Mouse (Mus musculus) megakaryocyte, adult 5-6 weeks (primary cell): ENCODE data around the gene Fbxl19. TPM values are rescaled to one million over a fixed set of nuclear protein-coding genes. Genes with fewer than 3 reads are reported as not detected.
"Not testable (repeated sequence)": the region's sequence is repeated elsewhere in the genome, so short reads cannot be mapped to it uniquely, and the experiment has no call there.

ENCODE experiments used
- ATAC-seq: 2 replicates; pipeline ENCODE4 v1.8.0; 2016; ENCODE audit warnings: mild to moderate bottlenecking, inconsistent platforms; ENCODE audit not compliant: poor library complexity, severe bottlenecking
- total RNA-seq, 2 experiments: library from RNA; stranded (forward) in 1 of 2; stranded (reverse) in 1 of 2; fragments of 153-499, 151-499 nt in 1 of 2; fragments of 221-1000, 200-1000 nt in 1 of 2; gene quantifications; 2 replicates each; pipeline versions ENCODE4 v1.2.3 to v1.2.4; 2015 to 2017

The Fbxl19 gene
- total RNA-seq, 2 experiments from 2014 or later, result 2.1 to 5.8 TPM

DNA sequence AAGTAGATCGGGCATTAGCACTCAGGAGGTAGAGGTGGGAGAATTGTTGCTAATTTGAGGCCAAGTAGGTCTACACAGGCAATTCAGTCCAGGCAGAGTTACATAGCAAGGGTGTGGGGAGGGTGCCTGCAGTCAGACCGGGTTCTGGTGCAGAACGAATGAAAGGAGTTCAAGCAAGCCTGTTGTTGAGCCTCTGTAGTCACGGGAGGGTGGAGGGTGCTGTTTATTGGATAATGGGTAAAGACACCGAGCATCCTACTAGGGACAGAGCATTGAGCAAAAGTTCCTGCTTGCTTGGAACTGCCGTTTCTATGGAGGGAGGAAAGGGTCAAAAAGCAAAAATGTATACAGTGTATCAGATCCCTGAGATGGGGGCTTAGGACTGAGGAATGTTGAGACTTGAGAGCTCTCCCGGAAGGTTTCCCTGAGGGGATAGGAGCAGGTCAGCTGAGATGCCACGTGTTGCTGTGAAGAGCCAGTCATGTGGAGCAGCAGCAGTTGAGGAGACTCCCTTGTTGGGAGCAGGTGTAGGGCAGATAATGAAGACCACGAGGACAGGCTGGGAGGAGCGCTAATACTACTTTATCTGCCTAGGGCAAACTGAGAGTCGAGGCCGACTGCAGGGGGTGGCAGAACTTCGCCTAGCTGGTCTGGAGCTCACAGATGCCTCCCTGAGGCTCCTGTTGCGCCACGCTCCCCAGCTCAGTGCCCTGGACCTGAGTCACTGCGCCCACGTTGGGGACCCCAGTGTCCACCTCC, 22.7 kb downstream of the Fbxl19 start:
- ATAC-seq, result no peak

DNA sequence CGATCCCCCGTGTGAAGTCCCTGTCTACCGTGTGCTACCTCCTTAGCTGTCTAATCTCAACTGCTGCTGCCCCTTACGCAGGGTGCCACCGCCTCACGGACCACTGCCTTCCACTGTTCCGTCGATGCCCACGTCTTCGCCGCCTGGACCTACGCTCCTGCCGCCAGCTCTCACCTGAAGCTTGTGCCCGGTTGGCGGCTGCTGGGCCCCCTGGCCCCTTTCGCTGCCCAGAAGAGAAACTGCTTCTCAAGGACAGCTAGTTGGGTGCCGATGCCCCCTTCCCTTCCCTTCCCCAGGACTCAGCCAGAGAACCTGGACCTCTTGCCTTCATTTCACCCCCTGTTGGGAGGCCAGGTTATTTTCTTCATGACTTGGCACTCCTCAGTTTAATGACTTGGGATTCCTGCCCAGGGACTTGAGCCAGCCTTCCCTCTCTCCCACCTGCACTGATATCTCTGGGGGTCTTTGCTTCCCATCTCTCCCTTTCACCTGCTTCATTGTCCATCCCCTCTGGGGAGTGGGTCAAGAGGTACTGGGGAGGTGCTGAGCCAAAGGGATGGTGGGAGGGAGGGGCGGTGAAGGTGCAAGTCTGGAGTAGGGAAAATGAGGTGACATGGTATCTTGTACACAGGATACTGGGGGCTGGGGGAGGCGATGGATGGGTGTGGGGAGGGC, 23.5 kb downstream of the Fbxl19 start:
- ATAC-seq, result no peak

DNA sequence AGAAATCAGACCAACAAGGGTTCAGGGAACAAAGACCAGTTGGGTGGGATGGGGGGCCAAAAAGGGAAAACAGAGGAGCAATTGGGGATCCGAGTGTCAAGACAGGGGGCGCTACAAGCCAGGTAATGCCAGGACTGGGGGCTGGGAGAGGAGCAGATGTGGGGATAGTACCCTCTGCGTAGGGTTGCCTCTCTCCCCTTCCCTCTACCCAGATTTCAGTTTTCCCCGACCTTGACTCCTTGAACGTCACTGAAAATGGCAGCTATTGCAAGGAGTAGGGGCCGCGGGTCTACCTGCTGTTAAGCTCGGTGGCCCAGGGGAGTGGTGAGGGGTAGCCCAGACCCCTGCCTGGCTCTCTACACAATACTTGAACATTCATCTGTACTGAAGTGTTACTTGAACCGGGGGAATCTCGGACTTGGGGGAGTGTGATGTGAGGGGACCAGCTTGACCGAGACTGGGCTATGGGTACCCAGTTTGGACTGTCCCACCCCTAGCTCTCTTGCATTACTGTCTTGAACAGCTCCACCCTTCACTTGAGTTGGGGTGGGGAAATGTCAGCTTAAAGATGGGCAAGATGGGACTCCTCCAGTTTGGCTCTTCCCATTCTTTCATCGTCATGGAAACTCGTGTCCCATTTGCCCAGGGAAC, 24.1 kb downstream of the Fbxl19 start:
- ATAC-seq, result no peak

DNA sequence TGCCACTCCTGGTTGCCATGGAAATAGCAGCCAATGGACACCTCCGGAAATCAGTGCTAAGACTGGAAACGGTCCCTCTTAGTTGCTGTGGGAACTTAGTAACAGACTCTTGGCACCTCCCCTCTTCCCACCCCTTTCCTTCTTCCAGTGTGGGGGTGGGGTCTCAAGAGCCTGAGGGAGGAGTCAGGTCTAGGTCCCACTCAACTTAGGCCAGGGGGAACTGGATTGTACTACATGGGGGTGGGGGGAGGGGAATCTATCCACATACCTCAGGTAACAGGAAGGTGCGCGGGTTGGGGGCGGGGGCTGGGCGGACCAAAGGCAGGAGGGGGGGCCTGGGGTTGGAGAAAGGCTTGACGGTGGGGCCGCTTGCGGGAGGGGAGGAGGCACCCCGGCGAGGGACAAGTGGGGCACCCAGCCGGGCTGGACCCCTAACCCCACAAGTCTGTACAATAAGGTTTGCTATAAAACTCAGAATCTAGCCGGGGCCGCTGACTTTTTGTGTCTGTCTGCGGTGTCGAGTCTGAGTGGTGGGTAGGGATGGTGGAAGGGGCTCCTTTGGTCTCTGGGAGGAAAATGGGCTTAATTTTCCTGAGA, 24.8 kb downstream of the Fbxl19 start:
- ATAC-seq, result peak; percentile 74

DNA sequence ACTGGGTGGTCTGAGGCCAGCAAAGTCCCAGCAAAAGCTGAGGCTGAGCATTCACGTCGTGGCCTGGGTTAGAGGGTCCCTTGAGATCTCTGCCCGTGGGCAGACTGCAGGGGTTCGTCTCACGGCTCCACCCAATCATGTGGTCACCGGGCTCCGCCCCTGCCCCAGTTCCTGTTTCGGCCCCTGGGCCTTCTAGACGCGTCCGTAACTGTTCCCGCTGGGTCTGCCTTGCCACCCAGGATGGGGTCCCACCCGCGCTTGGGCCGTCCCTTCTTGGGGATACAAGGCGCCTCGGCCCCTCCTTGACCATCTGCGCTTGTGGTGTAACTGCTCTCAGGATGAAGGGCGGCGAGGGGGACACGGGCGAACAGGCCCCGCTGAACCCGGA, 25.3 kb downstream of the Fbxl19 start, which contains the start of gene Orai3:
Orai3 (plus strand) TSS at position 165 of the 388 bp plus-strand sequence.
- peak; percentile 83 for ATAC-seq

DNA sequence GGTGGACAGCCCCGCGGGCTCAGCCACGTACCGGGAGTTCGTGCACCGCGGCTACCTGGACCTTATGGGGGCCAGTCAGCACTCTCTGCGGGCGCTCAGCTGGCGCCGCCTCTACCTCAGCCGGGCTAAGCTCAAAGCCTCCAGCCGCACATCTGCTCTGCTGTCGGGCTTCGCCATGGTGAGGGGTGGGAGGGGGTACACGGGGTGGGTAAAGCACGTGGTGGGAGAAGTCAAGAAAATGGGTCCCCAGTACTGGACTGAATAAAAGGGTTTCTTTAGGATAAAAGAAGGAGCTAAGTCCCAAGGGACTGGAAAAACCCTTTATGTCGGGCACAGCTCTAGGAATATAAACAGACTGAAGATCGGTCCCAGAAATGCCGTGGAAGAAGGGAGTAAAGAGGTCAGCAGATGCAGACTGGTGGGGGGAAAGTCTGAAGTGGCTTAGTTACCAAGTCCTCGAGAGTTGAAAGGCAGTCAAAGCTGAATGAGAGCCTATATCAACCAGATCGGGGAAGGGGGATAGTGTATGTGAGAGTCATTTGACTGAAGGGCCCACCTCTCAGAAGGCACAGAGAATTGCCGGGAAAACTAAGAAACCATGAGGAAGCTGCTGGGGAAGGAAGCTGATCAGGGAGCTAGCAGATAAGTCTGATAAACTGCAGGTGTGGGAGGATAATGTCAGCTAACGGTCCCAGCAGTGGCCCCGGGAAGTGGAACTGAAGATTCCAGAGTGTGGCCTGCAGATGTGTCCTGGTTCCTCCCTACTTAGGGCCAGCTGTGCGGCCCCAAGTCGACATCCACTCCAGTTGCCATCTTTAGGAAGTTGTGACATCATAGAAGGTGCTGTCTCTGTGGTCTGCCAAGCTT, 25.9 kb downstream of the Fbxl19 start:
- peak; percentile 34 for ATAC-seq

DNA sequence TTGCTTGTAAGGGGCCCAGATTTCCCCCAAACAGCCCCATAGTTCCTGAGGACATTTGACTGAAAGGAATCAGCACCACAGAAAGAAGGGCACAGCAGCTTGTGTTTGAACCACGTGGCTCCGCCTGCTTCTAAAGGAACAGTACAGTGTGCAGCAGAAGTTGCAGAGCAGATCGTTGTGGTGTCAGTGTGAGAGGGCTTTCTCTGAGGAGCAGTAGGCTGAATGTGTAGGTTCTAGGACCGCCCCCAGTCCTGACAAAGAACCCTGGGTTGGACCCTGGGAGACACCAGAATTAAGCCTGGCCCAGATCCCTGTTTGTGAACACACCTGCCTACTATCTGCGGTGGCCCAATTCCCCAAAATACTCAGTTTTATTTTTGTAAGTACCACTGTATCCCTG, 26.9 kb downstream of the Fbxl19 start:
- ATAC-seq, result no peak

DNA sequence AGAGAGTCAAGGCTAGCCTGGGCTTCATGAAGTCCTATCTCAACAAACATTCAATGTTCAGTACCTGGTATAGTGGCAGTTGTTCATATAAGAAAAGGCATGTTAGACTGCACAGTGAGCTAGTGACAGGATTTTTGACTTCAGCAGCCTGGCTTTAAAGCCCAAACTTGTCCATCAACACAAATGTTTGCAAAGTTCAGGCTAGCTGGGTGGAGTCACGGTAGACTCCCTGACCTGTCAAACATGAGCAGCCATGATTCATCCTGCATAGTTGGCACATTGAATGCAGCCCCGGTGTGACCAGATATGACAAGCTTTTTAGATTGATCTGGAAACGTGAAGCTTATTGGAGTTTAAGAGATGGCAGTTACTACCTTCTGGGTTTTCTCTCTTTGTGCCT, 27.7 kb downstream of the Fbxl19 start:
- ATAC-seq, result no peak

DNA sequence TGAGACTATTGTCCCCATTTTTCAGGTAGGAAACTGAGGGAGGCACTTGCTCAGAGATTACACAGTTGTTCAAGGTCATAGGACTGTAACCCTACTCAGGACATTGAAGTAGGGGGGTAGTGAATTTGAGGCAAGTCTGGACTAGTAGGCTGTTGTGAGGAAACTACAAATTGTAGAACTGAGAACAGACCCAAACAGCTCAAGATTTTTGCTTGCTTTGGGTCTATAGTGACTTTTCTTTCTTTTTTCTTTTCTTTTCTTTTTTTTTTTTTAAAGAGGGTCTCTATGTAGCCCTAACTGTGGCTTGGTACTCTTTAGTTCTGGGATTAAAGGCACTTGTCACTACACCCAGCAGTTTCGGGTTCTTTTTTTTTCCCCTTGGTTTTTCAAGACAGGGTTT, 28.2 kb downstream of the Fbxl19 start:
- no peak for ATAC-seq

DNA sequence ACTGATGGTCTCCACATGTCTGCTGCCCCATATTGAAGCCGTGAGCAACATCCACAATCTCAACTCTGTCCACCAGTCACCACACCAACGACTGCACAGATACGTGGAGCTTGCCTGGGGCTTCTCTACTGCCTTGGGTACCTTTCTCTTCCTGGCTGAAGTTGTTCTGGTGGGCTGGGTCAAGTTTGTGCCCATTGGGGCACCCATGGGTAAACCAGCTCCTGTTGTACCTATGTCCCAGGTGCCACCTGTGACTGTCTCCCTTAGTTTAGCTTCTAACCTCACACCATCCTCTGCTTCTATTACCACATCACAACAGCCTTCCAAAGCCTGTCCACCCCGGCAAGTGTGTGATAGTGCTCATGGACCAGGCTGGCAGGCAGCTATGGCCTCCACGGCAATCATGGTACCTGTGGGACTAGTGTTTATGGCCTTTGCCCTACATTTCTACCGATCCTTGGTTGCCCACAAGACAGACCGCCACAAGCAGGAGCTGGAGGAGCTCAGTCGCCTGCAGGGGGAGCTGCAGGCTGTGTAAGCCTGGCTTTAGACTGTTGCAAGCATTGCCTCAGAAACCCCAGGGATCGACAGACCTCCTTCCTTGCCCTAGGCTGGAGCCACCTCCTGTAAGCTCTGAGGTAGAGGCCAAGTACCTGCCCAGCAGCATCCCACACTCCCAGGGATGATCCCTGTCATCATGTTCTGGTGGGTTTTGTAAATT, 29.5 kb downstream of the Fbxl19 start:
- ATAC-seq, result peak; percentile 28

DNA sequence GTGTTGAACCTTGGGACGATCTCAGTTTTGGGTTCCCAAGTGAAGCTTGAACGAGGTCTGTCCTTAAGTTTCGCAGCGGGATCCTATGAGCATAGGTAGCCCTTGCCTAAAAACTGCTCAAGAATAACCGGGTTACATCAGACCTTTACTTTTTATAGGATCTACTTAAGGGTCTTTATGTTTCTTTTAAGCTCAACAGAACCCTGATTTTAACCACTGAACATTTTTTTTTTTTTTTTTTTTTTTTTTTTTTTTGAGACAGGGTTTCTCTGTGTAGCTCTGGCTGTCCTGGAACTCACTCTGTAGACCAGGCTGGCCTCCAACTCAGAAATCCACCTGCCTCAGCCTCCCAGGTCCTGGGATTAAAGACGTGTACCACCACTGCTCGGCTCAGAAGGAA, 31.5 kb downstream of the Fbxl19 start:
- ATAC-seq, result not testable (repeated sequence)

DNA sequence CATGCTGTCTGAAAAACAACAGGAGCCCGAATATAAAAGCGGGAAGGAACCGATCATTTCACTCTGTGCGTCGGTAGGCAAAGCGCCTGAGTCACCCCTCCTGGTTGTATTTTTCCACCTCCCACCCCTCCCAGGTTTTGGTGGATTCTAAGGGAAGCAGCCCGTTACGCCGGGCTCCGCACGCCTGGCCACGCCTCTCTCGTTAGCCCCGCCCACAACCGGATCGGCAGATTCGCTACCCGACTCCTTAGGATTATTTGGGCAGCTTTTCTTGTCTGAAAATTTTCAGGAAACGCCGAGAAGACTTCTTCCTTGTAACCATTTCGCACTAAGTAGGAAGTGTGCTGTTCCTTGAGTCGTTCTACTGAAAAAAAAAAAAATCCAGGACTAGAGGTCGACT, 32.1 kb downstream of the Fbxl19 start, which contains the start of gene Setd1a:
Setd1a (plus strand) TSS at position 245 of the 400 bp plus-strand sequence.
- ATAC-seq, result peak; percentile 62

DNA sequence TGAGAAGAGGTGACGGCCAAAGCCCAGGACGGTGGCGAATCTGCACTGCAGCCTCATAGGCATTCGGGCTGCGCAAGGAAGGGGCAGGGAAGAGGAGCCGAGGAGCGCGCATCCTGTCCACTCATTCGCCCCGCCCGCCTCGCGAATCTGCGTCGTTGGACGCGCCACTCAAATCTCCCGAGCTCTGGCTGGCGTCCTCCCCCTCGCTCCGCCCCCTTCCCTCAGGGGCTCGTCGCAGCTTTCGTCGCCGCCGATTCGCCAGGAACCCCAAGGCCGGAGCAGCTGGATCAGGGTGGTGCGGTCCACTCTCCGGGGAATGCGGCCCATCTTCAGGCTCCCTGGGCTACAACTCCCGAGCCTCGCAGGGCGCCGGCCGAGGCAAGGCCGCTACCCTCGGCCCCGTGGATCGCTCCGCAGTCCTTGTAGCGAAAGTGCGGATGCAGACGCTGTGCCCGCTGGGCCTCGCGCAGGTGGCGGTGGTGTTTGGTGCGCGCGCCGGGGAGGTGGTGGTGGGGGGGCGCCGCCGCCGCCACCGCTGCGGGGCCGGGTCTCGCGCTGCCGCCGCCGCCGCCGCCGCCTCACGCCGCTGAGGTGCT, 32.6 kb downstream of the Fbxl19 start:
- ATAC-seq, result peak; percentile 94

DNA sequence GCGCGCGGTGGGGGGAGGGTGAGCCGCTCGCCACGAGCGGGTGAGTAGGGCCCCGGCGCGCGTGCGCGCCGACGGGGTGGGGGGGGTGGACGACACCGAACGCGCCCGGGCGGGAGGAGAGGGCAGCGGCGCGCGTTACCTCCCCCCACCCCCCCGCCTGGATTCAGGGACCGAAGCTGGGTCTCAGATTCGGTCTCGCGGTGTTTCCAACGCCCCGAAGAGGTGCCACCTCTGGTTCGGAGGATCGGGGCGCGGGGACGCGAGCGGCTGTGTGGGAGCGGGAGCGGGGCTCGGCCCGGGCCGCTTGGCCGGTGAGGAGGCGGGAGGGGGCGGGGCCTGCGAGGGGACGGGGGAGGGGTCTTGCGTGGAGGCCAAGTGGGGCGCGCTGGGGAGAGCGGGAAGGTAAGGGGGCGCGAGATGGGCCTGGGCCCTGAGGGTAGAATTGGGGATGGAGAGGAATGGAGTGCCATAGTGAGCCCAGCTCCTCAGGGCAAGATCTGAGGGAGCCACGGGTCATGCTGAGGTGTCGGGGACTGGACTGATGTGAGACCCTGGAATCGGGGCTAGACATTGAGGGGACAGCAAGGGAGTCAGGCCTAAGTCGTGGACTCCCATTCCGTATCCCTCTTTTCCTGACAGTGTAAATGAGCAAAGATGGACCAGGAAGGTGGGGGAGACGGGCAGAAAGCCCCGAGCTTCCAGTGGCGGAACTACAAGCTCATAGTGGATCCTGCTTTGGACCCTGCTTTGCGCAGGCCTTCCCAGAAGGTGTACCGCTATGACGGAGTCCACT, 33.3 kb downstream of the Fbxl19 start:
- ATAC-seq, result no peak

DNA sequence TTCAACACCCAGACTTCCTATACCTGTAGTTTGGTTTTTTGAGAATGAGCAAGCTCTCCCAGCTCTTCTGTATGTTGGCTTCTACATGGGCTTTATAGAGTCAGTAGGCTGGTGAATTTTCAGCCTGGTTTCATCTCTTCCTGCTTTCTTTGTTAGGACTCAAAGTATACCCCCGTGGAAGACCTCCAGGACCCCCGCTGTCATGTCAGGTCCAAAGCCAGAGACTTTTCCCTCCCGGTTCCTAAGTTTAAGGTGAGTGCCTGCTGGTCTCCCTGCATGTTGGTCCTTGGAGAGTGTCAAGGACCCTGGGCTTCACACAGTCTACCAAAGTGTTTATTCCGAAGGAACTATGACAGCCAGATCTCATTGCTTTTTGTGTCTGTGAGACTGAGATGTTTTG, 34.0 kb downstream of the Fbxl19 start:
- ATAC-seq, result no peak

DNA sequence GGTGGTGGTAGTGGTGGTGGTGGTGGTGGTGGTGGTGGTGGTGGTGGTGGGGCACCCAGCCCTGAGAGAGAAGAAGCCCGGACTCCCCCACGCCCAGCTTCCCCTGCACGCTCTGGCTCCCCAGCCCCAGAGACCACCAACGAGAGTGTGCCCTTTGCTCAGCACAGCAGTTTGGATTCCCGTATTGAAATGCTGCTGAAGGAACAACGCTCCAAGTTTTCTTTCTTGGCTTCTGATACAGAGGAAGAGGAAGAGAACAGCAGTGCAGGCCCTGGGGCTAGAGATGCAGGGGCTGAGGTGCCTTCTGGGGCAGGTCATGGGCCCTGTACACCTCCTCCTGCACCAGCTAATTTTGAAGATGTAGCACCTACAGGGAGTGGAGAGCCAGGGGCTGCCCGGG, 41.0 kb downstream of the Fbxl19 start, which contains the start of gene Gm49388:
Gm49388 (plus strand) TSS at position 301 of the 400 bp plus-strand sequence.
- ATAC-seq, result no peak

DNA sequence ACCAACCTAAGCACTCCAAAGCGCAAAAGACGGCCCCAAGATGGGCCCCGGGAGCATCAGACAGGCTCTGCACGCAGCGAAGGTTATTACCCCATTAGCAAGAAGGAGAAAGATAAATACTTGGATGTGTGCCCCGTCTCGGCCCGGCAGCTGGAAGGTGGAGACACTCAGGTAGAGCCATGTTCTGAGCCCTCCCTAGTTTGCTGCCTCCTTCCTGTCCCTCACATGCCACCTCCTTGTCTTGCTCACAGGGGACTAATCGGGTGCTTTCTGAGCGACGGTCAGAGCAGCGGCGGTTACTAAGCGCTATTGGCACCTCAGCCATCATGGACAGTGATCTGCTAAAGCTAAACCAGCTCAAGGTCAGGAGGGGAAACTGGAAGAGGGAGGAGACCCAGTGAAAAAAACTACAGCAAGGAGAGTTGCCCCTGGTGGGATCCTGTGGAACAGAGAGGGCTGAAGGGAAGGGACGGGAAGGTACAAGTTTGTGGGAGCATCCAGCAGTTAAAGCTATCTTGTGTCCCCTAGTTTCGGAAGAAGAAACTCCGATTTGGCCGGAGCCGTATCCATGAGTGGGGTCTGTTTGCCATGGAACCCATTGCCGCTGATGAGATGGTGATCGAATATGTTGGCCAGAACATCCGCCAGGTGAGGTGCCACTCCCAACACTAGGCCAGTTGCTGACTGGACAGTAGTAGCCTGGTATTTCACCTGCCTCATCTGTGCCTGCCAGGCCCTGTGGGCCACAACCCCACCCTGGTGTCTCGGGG, 52.9 kb downstream of the Fbxl19 start:
- ATAC-seq, result no peak

DNA sequence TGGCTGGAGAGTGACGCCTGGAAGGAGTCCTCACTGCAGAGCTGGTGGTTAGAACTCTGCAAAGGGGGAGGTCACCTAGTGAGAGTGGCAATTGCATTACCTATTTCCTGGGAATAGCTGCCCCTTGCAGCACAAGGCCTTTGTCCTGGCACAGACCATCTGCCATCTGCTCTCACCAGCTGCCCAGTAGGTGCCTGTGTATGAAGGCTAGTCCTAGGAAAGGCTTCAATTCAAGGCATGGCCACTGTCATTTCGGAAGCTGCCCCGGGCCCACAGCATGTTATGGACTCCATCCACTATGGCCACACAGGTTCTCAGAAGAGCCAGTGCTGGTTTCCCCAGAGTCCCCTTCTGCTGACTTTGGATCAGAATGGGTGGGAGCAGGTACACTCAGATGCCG, 54.2 kb downstream of the Fbxl19 start:
- ATAC-seq, result no peak
